Mouse (Mus musculus): ENCODE measurements around the gene Zic5.

DNA sequence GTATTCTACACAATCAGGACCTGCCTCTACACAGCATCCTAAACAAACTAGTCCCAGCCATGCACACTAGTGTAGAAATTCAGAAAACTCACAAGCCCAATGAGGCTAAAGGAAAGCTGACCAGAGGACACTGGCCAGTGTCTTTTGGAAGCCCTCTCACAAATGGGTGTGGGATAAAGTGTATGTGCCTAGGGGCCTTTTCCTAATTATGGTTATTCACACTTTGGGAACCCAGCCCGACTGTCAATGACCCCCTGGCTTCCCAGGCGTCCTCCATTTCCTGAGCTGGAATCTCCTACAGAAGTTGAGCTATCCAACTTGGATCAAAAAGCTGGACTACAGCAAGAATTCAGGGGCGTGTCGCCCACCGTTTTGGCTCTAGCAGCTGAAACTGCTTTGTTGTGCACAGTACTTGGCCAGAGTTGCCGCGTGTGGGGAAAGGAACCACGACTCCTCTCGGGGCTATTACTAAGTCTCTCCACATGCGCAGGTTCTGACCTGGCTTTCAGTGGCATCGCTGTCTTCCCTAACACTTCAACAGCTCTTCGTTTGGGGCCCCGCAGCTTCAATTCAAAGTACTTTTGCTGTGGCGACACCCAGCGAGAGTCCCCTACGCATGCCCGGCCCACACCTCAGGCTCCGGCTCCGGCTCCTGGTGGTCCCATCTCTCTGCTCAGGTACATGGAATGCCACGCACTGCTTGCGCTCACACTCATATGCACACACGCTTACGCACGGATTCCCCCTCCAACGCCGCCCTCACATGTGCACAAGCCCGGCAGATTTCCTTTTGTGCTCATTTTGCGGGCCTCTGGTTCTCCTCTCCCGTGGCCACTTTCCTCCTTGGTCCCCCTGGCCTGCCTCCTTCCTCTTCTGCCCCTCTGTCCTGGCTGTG, 15.6 kb downstream of the Zic5 start:
- TF ChIP-seq CTCF (IDR thresholded peaks at IDR 0.05; ENCODE audit: low read depth, low read length) (no peak), POLR2A (IDR thresholded peaks at IDR 0.05; ENCODE audit: insufficient read depth, low read length) (no peak), EP300 (IDR thresholded peaks at IDR 0.05; ENCODE audit: insufficient read depth, low read depth, low read length) (no peak)
